8 mouse cellular contexts compared by ENCODE assay signal in the genomic region with DNA sequence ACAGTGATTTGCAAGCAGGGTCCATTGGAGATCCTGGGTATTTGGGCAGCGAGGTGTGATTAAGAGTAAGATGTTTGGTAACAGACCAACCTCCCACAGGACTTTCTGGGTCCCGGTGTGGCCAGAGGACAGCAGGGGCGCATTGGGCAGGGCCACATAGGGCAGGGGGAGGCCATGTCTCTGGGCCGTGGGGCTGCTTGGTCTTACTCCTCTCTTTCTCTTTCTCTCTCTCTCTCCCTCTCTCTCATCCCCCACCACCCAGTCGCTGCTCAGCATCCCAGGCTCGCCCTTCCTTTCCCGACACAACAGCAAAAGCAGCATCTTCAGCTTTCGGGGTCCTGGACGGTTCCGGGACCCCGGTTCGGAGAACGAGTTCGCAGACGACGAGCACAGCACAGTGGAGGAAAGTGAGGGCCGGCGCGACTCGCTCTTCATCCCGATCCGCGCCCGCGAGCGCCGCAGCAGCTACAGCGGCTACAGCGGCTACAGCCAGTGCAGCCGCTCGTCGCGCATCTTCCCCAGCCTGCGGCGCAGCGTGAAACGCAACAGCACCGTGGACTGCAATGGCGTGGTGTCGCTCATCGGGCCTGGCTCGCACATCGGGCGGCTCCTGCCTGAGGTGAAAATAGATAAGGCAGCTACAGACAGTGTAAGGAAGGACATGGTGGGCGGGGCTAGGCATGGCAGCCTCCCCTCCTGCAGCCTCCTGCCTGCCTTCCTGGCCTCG.
DNase-seq lines count a peak whose midpoint lies in the region; TF ChIP-seq lines count a peak whose summit lies in the region.

No protein-coding gene starts in this region.

- no peaks in the 10 kb centered on the region for H3K27me3 ChIP-seq in cerebellum, adult 2 months (ENCODE audit: control insufficient read depth, insufficient read depth, low read length)
- H3K27me3 ChIP-seq in megakaryocyte, embryonic 14.5 days (replicated peaks) = peaks cover 74% of the 10 kb centered on the region

- peak overlapping the region; percentile 22 for H3K9ac ChIP-seq in ES-E14 (ENCODE audit: insufficient read depth, low read depth, low read length, poor library complexity, severe bottlenecking)

- no peaks in the 10 kb centered on the region for H3K4me1 ChIP-seq in cerebellum, adult 2 months (ENCODE audit: control insufficient read depth, insufficient read depth, low read length)
- no peaks in the 10 kb centered on the region for H3K4me1 ChIP-seq in ES-E14 (ENCODE audit: control insufficient read depth in 2 of 2, insufficient read depth in 2 of 2, low read length in 2 of 2, poor library complexity in 1 of 2)
- H3K4me1 ChIP-seq in megakaryocyte, embryonic 14.5 days = peaks cover 10% of the 10 kb centered on the region

- intact Hi-C loops in heart, postnatal 10 days (cut with DNase I) = no loop called here
- intact Hi-C loops in left cerebral cortex, postnatal 14 days (cut with DNase I) = no loop called here

- peak in 1 of 2 experiments; percentile 39 for DNase-seq in cerebellum, adult 2 months
- DNase-seq in cerebellum, adult 9-10 months = no peak
- DNase-seq in ES-E14 (ENCODE audit: low read depth, low spot score) = no peak
- peak; percentile 85 for DNase-seq in embryo, embryonic 11 days
- DNase-seq in heart, postnatal 10 days = peak; percentile 36 to 42
- peak; percentile 61 to 67 for DNase-seq in left cerebral cortex, postnatal 14 days (ENCODE audit: low spot score in 2 of 2)
- peak; percentile 73 to 75 for DNase-seq in right cerebral cortex, postnatal 10 days (ENCODE audit: low spot score in 2 of 2)

- H3K36me3 ChIP-seq in ES-E14 (ENCODE audit: control insufficient read depth, insufficient read depth, low read length, poor library complexity, severe bottlenecking) = no peaks in the 10 kb centered on the region
- H3K36me3 ChIP-seq in megakaryocyte, embryonic 14.5 days (replicated peaks; ENCODE audit: low read length) = no peaks in the 10 kb centered on the region

- in situ Hi-C loops in ES-E14 (cut with MboI; ENCODE audit: low sequenced_read_pairs in 2 of 2, unreplicated experiment in 2 of 2) = no loop called here

- H3K4me3 ChIP-seq in cerebellum, adult 2 months (replicated peaks; ENCODE audit: insufficient read depth, low read depth, low read length) = peak overlapping the region; percentile 25
- peak overlapping the region; percentile 36 to 50; a peak in 3 of 4 replicates for H3K4me3 ChIP-seq in ES-E14 (ENCODE audit: insufficient read depth in 1 of 2, low read depth in 1 of 2, low read length in 2 of 2, poor library complexity in 1 of 2, severe bottlenecking in 1 of 2)
- H3K4me3 ChIP-seq in megakaryocyte, embryonic 14.5 days (replicated peaks) = peak overlapping the region; percentile 89

- TF ChIP-seq POLR2A in cerebellum, adult 2 months (IDR thresholded peaks at IDR 0.05; ENCODE audit: borderline replicate concordance, insufficient read depth, low read length) = no peak

- WGBS in cerebellum, adult 2 months = 35% methylated on average over 46 of the region's 46 CpGs

- H3K27ac ChIP-seq in cerebellum, adult 2 months (ENCODE audit: insufficient read depth, low read length) = no peak overlapping the region
- H3K27ac ChIP-seq in ES-E14 (ENCODE audit: insufficient read depth, low read depth, low read length, poor library complexity, severe bottlenecking) = no peak overlapping the region

- no peaks in the 10 kb centered on the region for H3K9me3 ChIP-seq in ES-E14 (ENCODE audit: control insufficient read depth, insufficient read depth, low read depth, low read length)
- no peaks in the 10 kb centered on the region for H3K9me3 ChIP-seq in megakaryocyte, embryonic 14.5 days

- TF ChIP-seq CTCF in cerebellum, adult 2 months (IDR thresholded peaks at IDR 0.05; ENCODE audit: borderline replicate concordance, insufficient read depth, low read depth, low read length) = peak; percentile 2; the same call in 1 of the 2 replicates

TF ChIP-seq in ES-E14, 5 proteins besides CTCF, POLR2A, EP300 and RAD21:
- TF ChIP-seq MAFK (IDR thresholded peaks at IDR 0.05; ENCODE audit: insufficient read depth, low read depth, low read length) (no peak), CHD2 (IDR thresholded peaks at IDR 0.05; ENCODE audit: low read depth, low read length) (no peak), ZC3H11A (IDR thresholded peaks at IDR 0.05; ENCODE audit: borderline replicate concordance, low read depth, low read length) (no peak), ZNF384 (IDR thresholded peaks at IDR 0.05; ENCODE audit: low read depth, low read length) (no peak), HCFC1 (IDR thresholded peaks at IDR 0.05; ENCODE audit: borderline replicate concordance, insufficient read depth, low read length) (no peak)

Comparison
In these comparisons a context has a peak if more than half of its experiments do, and no peak if none do; other contexts are left out.
1. DNase-seq: peak in embryo, embryonic 11 days (single experiment), heart, postnatal 10 days (2 of 2), left cerebral cortex, postnatal 14 days (2 of 2) and right cerebral cortex, postnatal 10 days (2 of 2); none in cerebellum, adult 9-10 months (single experiment) and ES-E14 (single experiment).
2. H3K4me3 ChIP-seq: peak in every context shown above with its lines; median percentile 89 in megakaryocyte, embryonic 14.5 days; 43 in ES-E14; 25 in cerebellum, adult 2 months.